Mouse (Mus musculus): ENCODE measurements around the gene Sh2d3c.

DNA sequence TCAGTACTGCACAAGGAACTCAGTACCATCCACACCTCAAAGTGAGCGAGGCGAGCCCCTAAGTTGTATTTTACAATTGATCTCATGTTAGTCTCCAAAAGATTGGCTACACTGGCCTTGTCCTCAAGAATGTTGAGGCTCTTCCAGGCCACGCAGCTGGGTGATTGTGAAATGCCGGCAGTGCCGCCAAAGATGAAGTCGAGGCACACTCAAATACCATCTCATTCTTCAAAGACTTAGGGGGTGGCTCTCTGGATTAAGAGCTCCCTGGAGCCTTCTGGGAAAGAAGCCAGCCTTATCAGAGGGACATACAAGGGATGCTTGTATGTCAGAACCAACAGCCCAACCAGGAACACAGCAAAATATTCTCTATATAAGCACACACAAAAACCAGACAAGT is 70.4 kb downstream of the Sh2d3c start:
- TF ChIP-seq CTCF (IDR thresholded peaks at IDR 0.05; ENCODE audit: borderline replicate concordance, extremely low read depth, insufficient read depth, insufficient read length) (no peak), POLR2A (IDR thresholded peaks at IDR 0.05; ENCODE audit: borderline replicate concordance, extremely low read depth, insufficient read depth, insufficient read length, poor library complexity, severe bottlenecking) (no peak)
